Mouse (Mus musculus) spleen, adult 12 weeks (tissue): ENCODE data around the gene Clock.

ENCODE experiments used
- DNase-seq: peaks from one replicate; pipeline ENCODE4 v3.0.0; 2022; ENCODE audit warnings: low spot score

The Clock gene

GRCm38 (mm10) chr5:76179791-76180190 lies 124.8 kb downstream of the Clock start:
- no peak for DNase-seq

- DNase-seq, result no peak
Observed at GRCm38 (mm10) chr5:76179171-76179570, 125.4 kb downstream of the Clock start.

- DNase-seq, result no peak
Observed at GRCm38 (mm10) chr5:76177664-76178063, 126.9 kb downstream of the Clock start.

- no peak for DNase-seq
Observed at GRCm38 (mm10) chr5:76176841-76177240, 127.8 kb downstream of the Clock start.

GRCm38 (mm10) chr5:76176411-76176810 lies 128.2 kb downstream of the Clock start:
- DNase-seq, result no peak

- DNase-seq, result no peak
Observed at GRCm38 (mm10) chr5:76175051-76175450, 129.5 kb downstream of the Clock start.

- no peak for DNase-seq
Observed at GRCm38 (mm10) chr5:76171039-76171438, 133.6 kb downstream of the Clock start.

- DNase-seq, result no peak
Observed at GRCm38 (mm10) chr5:76170522-76170921, 134.1 kb downstream of the Clock start.

- DNase-seq, result no peak
Observed at GRCm38 (mm10) chr5:76164827-76165226, 139.8 kb downstream of the Clock start.

- no peak for DNase-seq
Observed at GRCm38 (mm10) chr5:76163828-76164390, 140.7 kb downstream of the Clock start.

GRCm38 (mm10) chr5:76162926-76163325 lies 141.7 kb downstream of the Clock start:
- no peak for DNase-seq

GRCm38 (mm10) chr5:76161491-76161890 lies 143.1 kb downstream of the Clock start:
- DNase-seq, result no peak

GRCm38 (mm10) chr5:76160086-76160485 lies 144.5 kb downstream of the Clock start:
- no peak for DNase-seq
